Comparison of ENCODE assay signal across 8 mouse cellular contexts in the genomic region with DNA sequence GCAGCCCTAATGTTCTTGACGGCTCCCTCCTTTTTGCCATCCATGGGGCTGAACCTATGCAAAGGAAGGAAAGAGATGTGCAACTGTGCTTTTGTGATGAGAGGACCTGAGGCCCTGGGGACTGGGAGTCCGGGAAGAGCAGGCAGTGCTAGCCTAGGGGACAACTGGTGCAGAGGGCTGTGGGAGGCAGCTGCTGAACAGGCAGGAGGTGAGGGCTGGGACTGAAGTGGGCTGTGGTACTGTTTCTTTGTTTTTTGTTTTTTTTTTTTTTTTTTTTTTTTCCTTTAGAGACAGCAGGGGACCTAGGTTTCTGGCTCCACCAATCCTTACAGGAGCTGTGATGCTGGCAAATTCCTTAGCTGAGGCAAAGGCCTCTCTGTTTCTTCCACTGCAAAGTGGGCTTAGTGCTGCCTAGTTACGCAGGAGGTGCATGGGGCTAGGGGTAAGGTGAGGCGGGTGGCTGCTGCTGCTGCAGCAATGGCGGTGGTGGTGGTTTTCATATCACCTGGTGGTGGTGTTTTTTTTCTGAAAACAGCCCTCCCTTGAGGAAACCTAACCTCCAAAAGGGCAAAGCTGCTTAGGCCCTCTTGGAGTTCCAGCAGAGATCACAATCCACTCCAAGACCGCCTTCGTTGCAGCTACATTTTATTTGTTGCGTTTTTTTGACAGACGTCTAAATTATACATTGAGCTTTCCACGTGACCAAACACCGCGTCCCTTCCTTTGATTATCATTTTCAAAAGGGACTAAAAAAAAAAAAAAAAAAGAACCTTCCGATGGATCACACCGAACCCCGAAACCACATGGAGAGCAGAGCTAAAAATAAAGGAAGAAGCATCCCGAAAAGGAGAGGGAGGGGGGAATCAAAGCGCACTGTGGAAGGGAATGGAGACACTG. TPM values are rescaled to one million over a fixed set of nuclear protein-coding genes. Genes with fewer than 3 reads are reported as not detected.
DNase-seq lines count a peak whose midpoint lies in the region; ATAC-seq and TF ChIP-seq lines count a peak whose summit lies in the region.

No protein-coding gene starts in this region.

- H3K27me3 ChIP-seq in heart, embryonic 12.5 days (replicated peaks) = no peaks in the 10 kb centered on the region
- H3K27me3 ChIP-seq in hindbrain, postnatal 0 days (ENCODE audit: insufficient read depth, low read length) = no peaks in the 10 kb centered on the region
- H3K27me3 ChIP-seq in midbrain, embryonic 13.5 days = no peaks in the 10 kb centered on the region

- no peak for TF ChIP-seq CTCF in hindbrain, postnatal 0 days (IDR thresholded peaks at IDR 0.05; ENCODE audit: low read depth)

- H3K4me3 ChIP-seq in heart, embryonic 12.5 days = peak overlapping the region; percentile 26
- peak overlapping the region; percentile 36 for H3K4me3 ChIP-seq in brown adipose tissue, adult 24 weeks (ENCODE audit: insufficient read depth, low read depth, low read length)
- peak overlapping the region; percentile 20 for H3K4me3 ChIP-seq in hindbrain, postnatal 0 days (ENCODE audit: low read length)
- H3K4me3 ChIP-seq in midbrain, embryonic 13.5 days (replicated peaks) = peak overlapping the region; percentile 25

- WGBS in heart, embryonic 12.5 days = 15% methylated on average over 17 of the region's 17 CpGs
- 11% methylated on average over 17 of the region's 17 CpGs for WGBS in hindbrain, postnatal 0 days
- WGBS in midbrain, embryonic 13.5 days = 5% methylated on average over 17 of the region's 17 CpGs

- peak overlapping the region; percentile 95 for H3K27ac ChIP-seq in heart, embryonic 12.5 days (ENCODE audit: poor library complexity, severe bottlenecking)
- peak overlapping the region; percentile 16; the same call in 1 of the 2 replicates for H3K27ac ChIP-seq in brown adipose tissue, adult 24 weeks (replicated peaks; ENCODE audit: low read depth, low read length)
- peak overlapping the region; percentile 84 for H3K27ac ChIP-seq in hindbrain, postnatal 0 days
- peak overlapping the region; percentile 90 for H3K27ac ChIP-seq in midbrain, embryonic 13.5 days

- no peak for ATAC-seq in heart, embryonic 12.5 days (ENCODE audit: insufficient number of reproducible peaks, low FRiP score)
- no peak for ATAC-seq in hindbrain, postnatal 0 days
- no peak for ATAC-seq in midbrain, embryonic 13.5 days
- no peak for ATAC-seq in monocyte, adult 5-6 weeks (replicated peaks; ENCODE audit: insufficient number of reproducible peaks, low FRiP score, low TSS enrichment, poor library complexity, severe bottlenecking)

- no peak for DNase-seq in heart, postnatal 25 days (ENCODE audit: low spot score)
- no peak for DNase-seq in hindbrain, postnatal 0 days (ENCODE audit: low spot score)
- DNase-seq in Muller cell, postnatal 12 days (ENCODE audit: inconsistent ontology term) = no peak
- no peak for DNase-seq in left cerebral cortex, postnatal 4 days

- H3K9me3 ChIP-seq in heart, embryonic 12.5 days (replicated peaks) = no peaks in the 10 kb centered on the region
- no peaks in the 10 kb centered on the region for H3K9me3 ChIP-seq in hindbrain, postnatal 0 days (ENCODE audit: low read length)
- no peaks in the 10 kb centered on the region for H3K9me3 ChIP-seq in midbrain, embryonic 13.5 days

- peak overlapping the region; percentile 69 for H3K4me2 ChIP-seq in heart, embryonic 12.5 days
- H3K4me2 ChIP-seq in hindbrain, postnatal 0 days (ENCODE audit: low read depth, low read length) = peak overlapping the region; percentile 60
- H3K4me2 ChIP-seq in midbrain, embryonic 13.5 days (replicated peaks) = peak overlapping the region; percentile 60

- peaks cover 94% of the 10 kb centered on the region for H3K4me1 ChIP-seq in heart, embryonic 12.5 days (replicated peaks)
- H3K4me1 ChIP-seq in brown adipose tissue, adult 24 weeks (ENCODE audit: control insufficient read depth, insufficient read depth, insufficient read length, low read length) = peaks cover 25% of the 10 kb centered on the region
- H3K4me1 ChIP-seq in hindbrain, postnatal 0 days (ENCODE audit: insufficient read depth, low read length) = peaks cover 62% of the 10 kb centered on the region
- peaks cover 100% of the 10 kb centered on the region for H3K4me1 ChIP-seq in midbrain, embryonic 13.5 days (replicated peaks)

- H3K36me3 ChIP-seq in heart, embryonic 12.5 days = no peaks in the 10 kb centered on the region
- H3K36me3 ChIP-seq in hindbrain, postnatal 0 days (ENCODE audit: insufficient read depth, low read length) = no peaks in the 10 kb centered on the region
- H3K36me3 ChIP-seq in midbrain, embryonic 13.5 days = no peaks in the 10 kb centered on the region

- intact Hi-C loops in heart, postnatal 25 days (cut with DNase I) = no loop called here
- intact Hi-C loops in left cerebral cortex, postnatal 4 days (cut with DNase I) = no loop called here

- H3K9ac ChIP-seq in heart, embryonic 12.5 days = peak overlapping the region; percentile 66; the same call in 1 of the 2 replicates
- H3K9ac ChIP-seq in hindbrain, postnatal 0 days (replicated peaks; ENCODE audit: low read length) = peak overlapping the region; percentile 40
- H3K9ac ChIP-seq in midbrain, embryonic 13.5 days (replicated peaks) = peak overlapping the region; percentile 60

RNA-seq across cellular contexts. Expression of a gene that starts 26.4 kb away (rescaled TPM):
- polyA plus RNA-seq in heart, embryonic 12.5 days (2016; fragmentation: Nextera tagmentation; extraction: Ambion mirVana) = 24.1 and 24.2 TPM in 2 replicates
- total RNA-seq in heart, postnatal 25 days (2021) = 10 to 100 TPM; 37.3 to 40.6 TPM
- polyA plus RNA-seq in brown adipose tissue, adult 24 weeks (2012; ENCODE audit: insufficient read depth, insufficient read length, missing spikeins) = 12.4 and 17.4 TPM in 2 replicates
- 108 and 115 TPM in 2 replicates for total RNA-seq in hindbrain, postnatal 0 days (2014; rRNA removed)
- polyA plus RNA-seq in hindbrain, postnatal 0 days (2015; fragmentation: Nextera tagmentation; extraction: Ambion mirVana) = 28.8 and 29.7 TPM in 2 replicates
- polyA plus RNA-seq in midbrain, embryonic 13.5 days (2015; fragmentation: Nextera tagmentation; extraction: Ambion mirVana) = 27.7 and 33.0 TPM in 2 replicates
- total RNA-seq in left cerebral cortex, postnatal 4 days (2021) = 100 to 1,000 TPM; 113 to 119 TPM
- total RNA-seq in monocyte, adult 5-6 weeks (2017) = 35.4 to 50.0 TPM (median 39.9 TPM) in 3 replicates

RNA-seq across cellular contexts. Expression of a gene that starts 45.1 kb away (rescaled TPM):
- polyA plus RNA-seq in heart, embryonic 12.5 days (2016; fragmentation: Nextera tagmentation; extraction: Ambion mirVana) = 88.2 and 94.4 TPM in 2 replicates
- 10 to 100 TPM; 33.2 to 37.0 TPM for total RNA-seq in heart, postnatal 25 days (2021)
- 44.9 and 58.1 TPM in 2 replicates for polyA plus RNA-seq in brown adipose tissue, adult 24 weeks (2012; ENCODE audit: insufficient read depth, insufficient read length, missing spikeins)
- 66.2 and 71.1 TPM in 2 replicates for total RNA-seq in hindbrain, postnatal 0 days (2014; rRNA removed)
- 220 and 224 TPM in 2 replicates for polyA plus RNA-seq in hindbrain, postnatal 0 days (2015; fragmentation: Nextera tagmentation; extraction: Ambion mirVana)
- polyA plus RNA-seq in midbrain, embryonic 13.5 days (2015; fragmentation: Nextera tagmentation; extraction: Ambion mirVana) = 226 and 238 TPM in 2 replicates
- total RNA-seq in left cerebral cortex, postnatal 4 days (2021) = 100 to 1,000 TPM; 102 to 107 TPM
- 7.1 to 26.2 TPM (median 18.2 TPM) in 3 replicates for total RNA-seq in monocyte, adult 5-6 weeks (2017)

RNA-seq across cellular contexts. Expression of a gene that starts 45.3 kb away (rescaled TPM):
- 8.1 and 8.9 TPM in 2 replicates for polyA plus RNA-seq in heart, embryonic 12.5 days (2016; fragmentation: Nextera tagmentation; extraction: Ambion mirVana)
- 1 to 10 TPM; 3.1 to 4.2 TPM for total RNA-seq in heart, postnatal 25 days (2021)
- 3.8 and 6.4 TPM in 2 replicates for polyA plus RNA-seq in brown adipose tissue, adult 24 weeks (2012; ENCODE audit: insufficient read depth, insufficient read length, missing spikeins)
- 8.1 and 10.2 TPM in 2 replicates for total RNA-seq in hindbrain, postnatal 0 days (2014; rRNA removed)
- polyA plus RNA-seq in hindbrain, postnatal 0 days (2015; fragmentation: Nextera tagmentation; extraction: Ambion mirVana) = 12.0 and 13.0 TPM in 2 replicates
- polyA plus RNA-seq in midbrain, embryonic 13.5 days (2015; fragmentation: Nextera tagmentation; extraction: Ambion mirVana) = 10.3 and 11.9 TPM in 2 replicates
- total RNA-seq in left cerebral cortex, postnatal 4 days (2021) = 10 to 100 TPM; 12.6 to 13.7 TPM
- 8.9 to 11.1 TPM (median 10.2 TPM) in 3 replicates for total RNA-seq in monocyte, adult 5-6 weeks (2017)

Comparison
In these comparisons a context has a peak if more than half of its experiments do, and no peak if none do; other contexts are left out.
1. H3K27ac ChIP-seq: peak in every context shown above with its lines; median percentile 95 in heart, embryonic 12.5 days; 90 in midbrain, embryonic 13.5 days; 84 in hindbrain, postnatal 0 days; 16 in brown adipose tissue, adult 24 weeks.